Mouse (Mus musculus) stomach, embryonic 16.5 days (tissue): Measurements from ENCODE around the gene Shpk. TPM values are rescaled to one million over a fixed set of nuclear protein-coding genes. Genes with fewer than 3 reads are reported as not detected.

Source experiments
- ATAC-seq: fragments of 200-750 bp; cut with Nextera tagmentation; 2 replicates; pipeline ENCODE4 v1.8.0; 2017; ENCODE audit warnings: moderate number of reproducible peaks, moderate TSS enrichment; ENCODE audit not compliant: insufficient read depth, low FRiP score
- H3K27ac ChIP-seq: fragments of 300-500 bp; sonication (generic); 2 replicates; pipeline ENCODE4 v1.5.1; 2014; ENCODE audit warnings: low read length
- H3K27me3 ChIP-seq: fragments of 300-500 bp; sonication (generic); 2 replicates; pipeline ENCODE4 v1.6.1; 2014; ENCODE audit warnings: low read length, control low read depth, mixed read lengths; ENCODE audit not compliant: control insufficient read depth, insufficient read depth
- H3K36me3 ChIP-seq: fragments of 300-500 bp; sonication (generic); 2 replicates; pipeline ENCODE4 v1.6.1; 2014; ENCODE audit warnings: low read length; ENCODE audit not compliant: control insufficient read depth, insufficient read depth
- H3K4me1 ChIP-seq: fragments of 300-500 bp; sonication (generic); 2 replicates; pipeline ENCODE4 v1.6.1; 2014; ENCODE audit warnings: low read length, control low read depth, mixed read lengths; ENCODE audit not compliant: control insufficient read depth, insufficient read depth
- H3K4me2 ChIP-seq: fragments of 300-500 bp; sonication (generic); 2 replicates; pipeline ENCODE4 v1.6.1; 2014; ENCODE audit warnings: low read depth, low read length, mixed read lengths
- H3K4me3 ChIP-seq: fragments of 300-500 bp; sonication (generic); replicated peaks from 2 replicates; pipeline ENCODE4 v1.5.1; 2014; ENCODE audit warnings: mild to moderate bottlenecking, low read length
- H3K9ac ChIP-seq: fragments of 300-500 bp; sonication (generic); 2 replicates; pipeline ENCODE4 v1.6.1; 2014; ENCODE audit warnings: low read length
- H3K9me3 ChIP-seq: fragments of 300-500 bp; sonication (generic); replicated peaks from 2 replicates; pipeline ENCODE4 v1.6.1; 2016; ENCODE audit warnings: low read length, control low read depth; ENCODE audit not compliant: control insufficient read depth
- WGBS: fragments of 180-500 bp; shearing (Covaris S2); extraction: QIAGEN DNeasy Blood & Tissue Kit; methylation state at CpG from one replicate; pipeline ENCODE4 v1.1.7; 2014; 5-methylcytosine and 5-hydroxymethylcytosine counted together
- polyA plus RNA-seq: library from polyadenylated mRNA; unstranded; fragments of >200 nt; fragmentation: Nextera tagmentation; extraction: Ambion mirVana; gene quantifications from 2 replicates; pipeline ENCODE4 v1.2.1, GENCODE M21; 2015

Shpk gene
- polyA plus RNA-seq, 1 experiment from 2014 or later = 4.0 TPM

DNA sequence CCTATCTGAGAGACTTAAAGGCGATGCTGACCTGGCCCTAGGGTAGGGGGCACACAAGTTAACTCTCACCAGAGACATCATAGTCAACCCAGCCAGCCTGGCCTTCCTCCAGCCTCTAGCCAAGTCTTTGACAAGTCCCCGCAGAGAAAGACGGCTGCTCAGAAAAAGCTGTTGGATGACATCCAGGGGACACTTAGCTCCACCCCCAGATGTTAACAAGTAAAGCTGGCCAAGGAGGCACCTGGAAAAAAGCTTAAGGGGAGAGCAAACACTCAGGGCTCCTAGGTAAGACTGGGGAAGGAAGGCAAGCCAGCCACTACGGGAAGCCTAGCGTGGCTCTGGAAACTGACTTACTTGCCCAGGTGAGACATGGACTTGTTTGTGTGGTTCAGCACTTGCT is 27.1 kb upstream of the Shpk start:
- H3K4me2 ChIP-seq = no peak overlapping the region
- no peaks in the 10 kb centered on the region for H3K27me3 ChIP-seq
- H3K9ac ChIP-seq = peak overlapping the region; percentile 46
- peak overlapping the region; percentile 56 for H3K27ac ChIP-seq
- H3K36me3 ChIP-seq = peaks cover 8% of the 10 kb centered on the region; the same call in 1 of the 2 replicates
- H3K4me3 ChIP-seq = no peak overlapping the region
- H3K9me3 ChIP-seq = no peaks in the 10 kb centered on the region
- no peak for ATAC-seq
- WGBS = 27% methylated on average over 5 of the region's 5 CpGs
- peaks cover 30% of the 10 kb centered on the region for H3K4me1 ChIP-seq

GRCm38 (mm10) chr11:73175612-73176011 is 23.6 kb upstream of the Shpk start:
- Histone ChIP-seq H3K27me3 (no peaks in the 10 kb centered on the region), H3K9ac (peak overlapping the region; percentile 91), H3K36me3 (peaks cover 8% of the 10 kb centered on the region; the same call in 1 of the 2 replicates), H3K4me3 (peak overlapping the region; percentile 99), H3K9me3 (no peaks in the 10 kb centered on the region), H3K27ac (peak overlapping the region; percentile 86; the same call in 1 of the 2 replicates), H3K4me2 (peak overlapping the region; percentile 93), H3K4me1 (peaks cover 39% of the 10 kb centered on the region)
- WGBS = 25% methylated on average over 8 of the region's 8 CpGs
- ATAC-seq = no peak

DNA sequence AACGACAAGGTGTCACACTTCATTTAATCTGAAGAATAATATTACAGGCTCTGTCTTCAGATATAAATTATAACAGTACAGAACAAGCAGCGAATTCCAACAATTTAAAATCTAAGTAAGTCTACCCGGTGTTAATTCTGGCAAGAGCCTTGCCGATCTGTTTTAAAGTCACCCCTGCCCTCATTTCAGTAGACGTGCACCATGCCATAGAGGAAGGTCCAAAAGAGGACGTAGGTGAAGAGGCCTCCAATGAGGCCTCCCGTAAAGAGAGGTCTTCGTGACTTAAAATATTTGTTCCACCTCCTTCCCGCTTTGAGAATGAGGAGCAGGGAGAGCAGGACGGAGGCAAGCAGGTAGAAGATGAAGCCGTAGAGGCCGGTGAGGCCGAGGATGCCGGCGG is 23.1 kb upstream of the Shpk start:
- no peak for ATAC-seq
- peak overlapping the region; percentile 91 for H3K9ac ChIP-seq
- peak overlapping the region; percentile 93 for H3K4me2 ChIP-seq
- no peaks in the 10 kb centered on the region for H3K27me3 ChIP-seq
- H3K27ac ChIP-seq = peak overlapping the region; percentile 86
- H3K4me3 ChIP-seq = peak overlapping the region; percentile 99
- 1% methylated on average over 15 of the region's 15 CpGs for WGBS
- H3K9me3 ChIP-seq = no peaks in the 10 kb centered on the region
- peaks cover 39% of the 10 kb centered on the region for H3K4me1 ChIP-seq
- H3K36me3 ChIP-seq = peaks cover 8% of the 10 kb centered on the region; the same call in 1 of the 2 replicates

DNA sequence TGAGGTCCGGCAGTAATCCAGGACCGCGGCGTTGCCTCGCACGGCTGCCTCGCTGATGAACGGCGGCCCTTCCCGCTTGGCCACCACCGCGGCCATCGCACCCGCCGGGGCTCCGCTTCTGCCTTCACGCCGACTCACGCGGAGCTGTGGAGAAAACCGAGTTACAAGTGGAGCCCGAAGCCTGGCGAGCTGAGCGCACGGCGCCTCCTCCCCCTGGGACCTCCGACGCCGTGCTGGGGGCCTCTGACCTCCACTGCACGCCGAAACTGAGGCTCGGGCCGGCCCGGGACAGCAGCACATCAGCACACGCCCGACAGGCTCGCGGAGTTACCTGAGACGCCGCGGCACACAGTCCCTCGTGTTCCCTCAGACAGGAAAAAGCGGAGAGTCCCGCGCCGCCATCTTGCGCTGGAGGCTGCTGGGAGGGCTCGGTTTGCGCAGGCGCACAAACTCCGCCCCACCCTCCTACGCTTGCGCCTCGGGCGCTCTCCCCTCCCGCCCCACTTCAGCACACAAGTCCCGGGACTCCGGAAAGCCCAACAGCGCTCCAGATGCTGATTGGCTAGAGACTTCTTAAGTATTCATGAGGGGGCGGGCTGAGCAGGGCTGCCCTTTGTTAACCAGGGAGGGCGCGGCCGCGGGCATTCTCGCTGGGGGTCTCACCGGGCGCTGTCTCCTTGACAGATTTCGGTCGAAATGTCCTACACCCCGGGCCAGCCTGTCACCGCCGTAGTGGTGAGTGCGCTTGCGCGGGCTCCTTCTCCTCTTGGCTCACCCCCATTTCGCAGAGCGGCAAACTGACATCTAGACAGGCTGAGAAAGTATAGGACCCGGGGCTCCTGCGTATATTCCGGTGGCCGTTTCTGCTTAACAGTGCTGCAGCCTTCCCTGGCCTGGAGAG is 22.4 kb upstream of the Shpk start, which contains the start of the genes Emc6 and Tax1bp3:
TSS of gene Emc6 (minus strand) at position 430 of the 901 bp plus-strand sequence.
TSS of gene Tax1bp3 (plus strand) at position 476 of the 901 bp plus-strand sequence.
- ATAC-seq = peak; percentile 97
- Histone ChIP-seq H3K4me2 (peak within 1 kb of the TSS; percentile 93), H3K27me3 (no peaks in the 10 kb centered on the region), H3K36me3 (peaks cover 8% of the 10 kb centered on the region; the same call in 1 of the 2 replicates), H3K4me3 (peak within 1 kb of the TSS; percentile 99), H3K27ac (peak within 1 kb of the TSS; percentile 98), H3K4me1 (peaks cover 32% of the 10 kb centered on the region), H3K9ac (peak within 1 kb of the TSS; percentile 91), H3K9me3 (no peaks in the 10 kb centered on the region)
- under 1% methylated on average over 70 of the region's 81 CpGs for WGBS

DNA sequence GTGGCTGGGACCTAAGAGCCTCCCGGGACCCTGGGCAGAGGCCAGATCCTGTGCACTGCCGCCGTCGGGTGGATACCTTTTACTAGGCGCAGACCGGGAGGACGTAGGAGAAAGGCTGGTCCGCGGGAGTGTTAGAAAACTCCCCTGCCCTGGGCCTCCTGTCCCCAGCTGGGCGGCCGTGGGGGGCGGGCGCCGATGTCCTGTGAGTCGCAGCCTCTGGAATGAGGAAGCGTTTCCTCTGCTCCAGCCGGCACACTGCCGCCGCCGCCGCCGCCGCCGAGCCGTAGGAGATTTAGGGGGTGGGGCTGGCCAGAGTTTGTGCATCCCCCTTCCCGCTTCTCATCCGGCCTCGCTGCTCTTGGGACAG is 21.8 kb upstream of the Shpk start:
- Histone ChIP-seq H3K4me2 (peak overlapping the region; percentile 64), H3K9ac (peak overlapping the region; percentile 84), H3K36me3 (peaks cover 11% of the 10 kb centered on the region; the same call in 1 of the 2 replicates), H3K4me3 (peak overlapping the region; percentile 99), H3K27me3 (no peaks in the 10 kb centered on the region), H3K9me3 (no peaks in the 10 kb centered on the region), H3K27ac (peak overlapping the region; percentile 98), H3K4me1 (peaks cover 26% of the 10 kb centered on the region)
- 0% methylated on average over 28 of the region's 28 CpGs for WGBS
- ATAC-seq = peak; percentile 89

GRCm38 (mm10) chr11:73177895-73178294 is 21.4 kb upstream of the Shpk start:
- peak overlapping the region; percentile 64 for H3K4me2 ChIP-seq
- ATAC-seq = no peak
- H3K27ac ChIP-seq = peak overlapping the region; percentile 98
- H3K9ac ChIP-seq = peak overlapping the region; percentile 84
- H3K36me3 ChIP-seq = peaks cover 11% of the 10 kb centered on the region; the same call in 1 of the 2 replicates
- H3K9me3 ChIP-seq = no peaks in the 10 kb centered on the region
- no peaks in the 10 kb centered on the region for H3K27me3 ChIP-seq
- WGBS = 4% methylated on average over 2 of the region's 2 CpGs
- H3K4me1 ChIP-seq = peaks cover 22% of the 10 kb centered on the region
- peak overlapping the region; percentile 99 for H3K4me3 ChIP-seq

GRCm38 (mm10) chr11:73185872-73186615 is 13.2 kb upstream of the Shpk start:
- Histone ChIP-seq H3K4me3 (no peak overlapping the region), H3K9ac (no peak overlapping the region), H3K27me3 (no peaks in the 10 kb centered on the region), H3K27ac (no peak overlapping the region), H3K9me3 (no peaks in the 10 kb centered on the region), H3K4me2 (no peak overlapping the region), H3K4me1 (no peaks in the 10 kb centered on the region), H3K36me3 (peaks cover 3% of the 10 kb centered on the region; the same call in 1 of the 2 replicates)
- ATAC-seq = no peak
- WGBS = 87% methylated on average over 10 of the region's 10 CpGs

- Histone ChIP-seq H3K9me3 (no peaks in the 10 kb centered on the region), H3K4me2 (no peak overlapping the region), H3K9ac (no peak overlapping the region), H3K4me3 (no peak overlapping the region), H3K27ac (no peak overlapping the region), H3K36me3 (peaks cover 1% of the 10 kb centered on the region; the same call in 1 of the 2 replicates), H3K27me3 (no peaks in the 10 kb centered on the region), H3K4me1 (no peaks in the 10 kb centered on the region)
- no peak for ATAC-seq
- WGBS = 88% methylated on average over 6 of the region's 6 CpGs
Measured at GRCm38 (mm10) chr11:73187231-73187630, 12.0 kb upstream of the Shpk start.
